13 mouse cellular contexts compared by ENCODE assay signal in the genomic region with DNA sequence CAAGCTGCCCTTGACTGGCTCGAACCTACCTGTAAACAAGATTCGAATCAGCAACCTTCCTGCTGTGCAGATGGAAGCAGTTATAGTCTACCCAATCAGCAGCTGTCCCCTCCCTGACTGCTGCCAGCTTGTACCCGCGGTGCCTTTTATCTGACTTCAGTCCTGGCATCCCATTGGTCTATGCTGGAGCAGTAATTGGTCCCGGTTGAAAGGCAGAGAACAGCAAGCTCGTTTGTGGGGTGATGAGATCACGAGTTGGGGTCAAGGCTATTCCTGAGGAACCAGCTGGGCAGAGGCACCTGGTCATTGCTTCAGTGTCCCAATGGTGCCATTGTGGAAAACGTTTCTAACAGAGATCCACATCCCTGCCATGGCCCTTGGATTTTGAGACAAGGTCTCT. TPM values are rescaled to one million over a fixed set of nuclear protein-coding genes. Genes with fewer than 3 reads are reported as not detected.
DNase-seq lines count a peak whose midpoint lies in the region; ATAC-seq lines count a peak whose summit lies in the region.
"Had no signal": no experiment of that assay in that cellular context is flagged by ENCODE, and none has a peak within 500 bp of the region (broad histone marks: within the 10 kb centered on the region; RNA-seq: fewer than 3 reads in every experiment).

No protein-coding gene starts in this region.

- H3K4me2 ChIP-seq in limb, embryonic 13.5 days (replicated peaks), result no peak overlapping the region
- no peak overlapping the region for H3K4me2 ChIP-seq in hindbrain, embryonic 14.5 days (replicated peaks)
- no peak overlapping the region for H3K4me2 ChIP-seq in stomach, embryonic 15.5 days
- H3K4me2 ChIP-seq: embryonic facial prominence, embryonic 15.5 days; limb, embryonic 12.5 days had no signal

- H3K4me3 ChIP-seq in limb, embryonic 13.5 days, result no peak overlapping the region
- H3K4me3 ChIP-seq in limb, embryonic 10.5 days, result no peak overlapping the region
- H3K4me3 ChIP-seq in hindbrain, embryonic 14.5 days (replicated peaks; ENCODE audit: low read length), result no peak overlapping the region
- no peak overlapping the region for H3K4me3 ChIP-seq in stomach, embryonic 15.5 days (replicated peaks)
- H3K4me3 ChIP-seq: embryonic facial prominence, embryonic 15.5 days; limb, embryonic 12.5 days had no signal

- H3K36me3 ChIP-seq in limb, embryonic 13.5 days, result no peaks in the 10 kb centered on the region
- H3K36me3 ChIP-seq in limb, embryonic 10.5 days, result no peaks in the 10 kb centered on the region
- no peaks in the 10 kb centered on the region for H3K36me3 ChIP-seq in hindbrain, embryonic 14.5 days (replicated peaks; ENCODE audit: control insufficient read depth, insufficient read depth)
- no peaks in the 10 kb centered on the region for H3K36me3 ChIP-seq in stomach, embryonic 15.5 days
- H3K36me3 ChIP-seq: embryonic facial prominence, embryonic 15.5 days; limb, embryonic 12.5 days had no signal

- ATAC-seq in limb, embryonic 13.5 days (ENCODE audit: low FRiP score, low read depth), result 0 out of 2 replicates have a peak, but pooled peaks have one; percentile 32
- peak; percentile 19; the same call in 1 of the 2 replicates for ATAC-seq in hindbrain, embryonic 14.5 days (ENCODE audit: low FRiP score)
- no peak for ATAC-seq in stomach, embryonic 15.5 days (ENCODE audit: insufficient read depth, low FRiP score, low read depth)
- ATAC-seq: liver, postnatal 0 days had no signal

- 51% methylated on average over 8 of the region's 8 CpGs for WGBS in limb, embryonic 13.5 days
- 71% methylated on average over 8 of the region's 8 CpGs for WGBS in limb, embryonic 10.5 days
- 70% methylated on average over 8 of the region's 8 CpGs for WGBS in hindbrain, embryonic 14.5 days
- 76% methylated on average over 8 of the region's 8 CpGs for WGBS in stomach, embryonic 15.5 days

- H3K9ac ChIP-seq in limb, embryonic 13.5 days, result no peak overlapping the region
- no peak overlapping the region for H3K9ac ChIP-seq in hindbrain, embryonic 14.5 days
- no peak overlapping the region for H3K9ac ChIP-seq in stomach, embryonic 15.5 days
- H3K9ac ChIP-seq: embryonic facial prominence, embryonic 15.5 days; limb, embryonic 12.5 days had no signal

- H3K27me3 ChIP-seq in limb, embryonic 13.5 days, result no peaks in the 10 kb centered on the region
- no peaks in the 10 kb centered on the region for H3K27me3 ChIP-seq in limb, embryonic 10.5 days (ENCODE audit: low read depth, poor library complexity, severe bottlenecking)
- H3K27me3 ChIP-seq in hindbrain, embryonic 14.5 days (ENCODE audit: control insufficient read depth, insufficient read depth, low read length), result no peaks in the 10 kb centered on the region
- no peaks in the 10 kb centered on the region for H3K27me3 ChIP-seq in stomach, embryonic 15.5 days (replicated peaks)
- H3K27me3 ChIP-seq: embryonic facial prominence, embryonic 15.5 days; limb, embryonic 12.5 days had no signal

- no peaks in the 10 kb centered on the region for H3K9me3 ChIP-seq in limb, embryonic 13.5 days
- no peaks in the 10 kb centered on the region for H3K9me3 ChIP-seq in limb, embryonic 10.5 days (replicated peaks)
- H3K9me3 ChIP-seq in hindbrain, embryonic 14.5 days (ENCODE audit: control insufficient read depth, low read length), result no peaks in the 10 kb centered on the region
- no peaks in the 10 kb centered on the region for H3K9me3 ChIP-seq in stomach, embryonic 15.5 days
- H3K9me3 ChIP-seq: embryonic facial prominence, embryonic 15.5 days; limb, embryonic 12.5 days had no signal

- peaks cover 18% of the 10 kb centered on the region; the same call in 1 of the 2 replicates for H3K4me1 ChIP-seq in limb, embryonic 13.5 days
- H3K4me1 ChIP-seq in limb, embryonic 10.5 days, result no peaks in the 10 kb centered on the region
- H3K4me1 ChIP-seq in hindbrain, embryonic 14.5 days (replicated peaks; ENCODE audit: control insufficient read depth, insufficient read depth, low read length), result peaks cover 12% of the 10 kb centered on the region; the same call in 1 of the 2 replicates
- peaks cover 15% of the 10 kb centered on the region for H3K4me1 ChIP-seq in stomach, embryonic 15.5 days

- DNase-seq in cerebellum, adult 9-11 months, result peak; percentile 55
- no peak for DNase-seq in cerebellum, adult 11-12 months
- DNase-seq in limb, embryonic 10.5 days (ENCODE audit: low spot score), result no peak
- no peak for DNase-seq in hindbrain, embryonic 14.5 days (ENCODE audit: low spot score)
- no peak for DNase-seq in right cerebral cortex, adult 2 months (ENCODE audit: low spot score in 2 of 2)
- DNase-seq: heart, adult 11 months; liver, postnatal 0 days; spleen, adult 18-20 months had no signal

- H3K27ac ChIP-seq in limb, embryonic 13.5 days, result no peak overlapping the region
- H3K27ac ChIP-seq in limb, embryonic 10.5 days, result no peak overlapping the region
- H3K27ac ChIP-seq in hindbrain, embryonic 14.5 days, result no peak overlapping the region
- peak overlapping the region; percentile 75 for H3K27ac ChIP-seq in stomach, embryonic 15.5 days
- H3K27ac ChIP-seq: limb, embryonic 12.5 days had no signal

RNA-seq across cellular contexts. Expression of a gene that starts 33.7 kb away (rescaled TPM):
- 0.70 and 1.2 TPM in 2 replicates for polyA plus RNA-seq in limb, embryonic 13.5 days (2015; fragmentation: Nextera tagmentation; extraction: Ambion mirVana)
- polyA plus RNA-seq in limb, embryonic 10.5 days (2016; fragmentation: Nextera tagmentation; extraction: Ambion mirVana), result 0.60 and 1.3 TPM in 2 replicates
- polyA plus RNA-seq in hindbrain, embryonic 14.5 days (2014; fragmentation: Nextera tagmentation; extraction: Ambion mirVana), result 10.3 and 12.9 TPM in 2 replicates
- polyA plus RNA-seq in stomach, embryonic 15.5 days (2015; fragmentation: Nextera tagmentation; extraction: Ambion mirVana), result 2.8 and 3.1 TPM in 2 replicates
- polyA plus RNA-seq: activated CD4-positive, CD25-positive, alpha-beta regulatory T cell, adult 4 months had no signal

RNA-seq across cellular contexts. Expression of a gene that starts 34.6 kb away (rescaled TPM):
- 1.5 and 1.7 TPM in 2 replicates for polyA plus RNA-seq in limb, embryonic 13.5 days (2015; fragmentation: Nextera tagmentation; extraction: Ambion mirVana)
- polyA plus RNA-seq in limb, embryonic 10.5 days (2016; fragmentation: Nextera tagmentation; extraction: Ambion mirVana), result 1.1 and 1.7 TPM in 2 replicates
- polyA plus RNA-seq in hindbrain, embryonic 14.5 days (2014; fragmentation: Nextera tagmentation; extraction: Ambion mirVana), result 23.0 and 26.3 TPM in 2 replicates
- 3.0 and 3.8 TPM in 2 replicates for polyA plus RNA-seq in stomach, embryonic 15.5 days (2015; fragmentation: Nextera tagmentation; extraction: Ambion mirVana)
